Mouse (Mus musculus) MEL (cell line): ENCODE measurements at regions not wholly inside any gene's neighbourhood (a gene's known extent, or its start where the extent isn't known, plus 50 kb on each side); places are given as distances from the start of the nearest gene placed in this dataset.

Experiments
- CTCF ChIP-seq, 3 experiments: IDR thresholded peaks in 2 of 3; conservative IDR thresholded peaks in 1 of 3; 2 replicates each; pipeline ENCODE4 v1.5.1; 2011 to 2012; ENCODE audit warnings: low read length in 3 of 3, low read depth in 2 of 3, mild to moderate bottlenecking in 2 of 3, improper control_type of control experiment in 1 of 3, inconsistent platforms in 1 of 3, mixed read lengths in 1 of 3, moderate library complexity in 1 of 3; ENCODE audit not compliant: control insufficient read depth in 1 of 3, insufficient read depth in 1 of 3, poor library complexity in 1 of 3, severe bottlenecking in 1 of 3
- EP300 ChIP-seq, 2 experiments: IDR thresholded peaks; 2 replicates each; pipeline ENCODE4 v1.6.1; 2011; ENCODE audit warnings: improper control_type of control experiment in 2 of 2, low read length in 2 of 2, low read depth in 1 of 2, mild to moderate bottlenecking in 1 of 2
- JUND ChIP-seq: IDR thresholded peaks from 2 replicates; pipeline ENCODE4 v1.6.1; 2011; ENCODE audit warnings: low read depth, mild to moderate bottlenecking, improper control_type of control experiment, low read length
- RAD21 ChIP-seq: IDR thresholded peaks from 2 replicates; pipeline ENCODE4 v1.6.1; 2011; ENCODE audit warnings: mild to moderate bottlenecking, low read depth, low read length, improper control_type of control experiment
- SMC3 ChIP-seq: IDR thresholded peaks from 2 replicates; pipeline ENCODE4 v1.6.1; 2011; ENCODE audit warnings: low read depth, low read length, improper control_type of control experiment
- TAL1 ChIP-seq: IDR thresholded peaks from 2 replicates; pipeline ENCODE4 v1.6.1; 2012; ENCODE audit warnings: mild to moderate bottlenecking, inconsistent platforms, low read length, moderate library complexity, mixed read lengths
- USF1 ChIP-seq: IDR thresholded peaks from 2 replicates; pipeline ENCODE4 v1.6.1; 2014; ENCODE audit warnings: low read depth, mild to moderate bottlenecking, inconsistent platforms, low read length, improper control_type of control experiment, moderate library complexity

GRCm38 (mm10) chr17:13659943-13660342 lies 100.4 kb upstream of the Afdn start:
- no peak for TF ChIP-seq EP300 (IDR thresholded peaks at IDR 0.05; ENCODE audit: low read depth in 1 of 2, low read length in 2 of 2)
- TF ChIP-seq JUND = no peak
- no peak for TF ChIP-seq CTCF (IDR thresholded peaks at IDR 0.05 in 2 of 3, conservative IDR thresholded peaks at IDR 0.05 in 1 of 3; ENCODE audit: control insufficient read depth in 1 of 3, insufficient read depth in 1 of 3, low read depth in 2 of 3, low read length in 3 of 3, poor library complexity in 1 of 3, severe bottlenecking in 1 of 3)
- no peak for TF ChIP-seq RAD21
- no peak for TF ChIP-seq SMC3
- no peak for TF ChIP-seq TAL1
- TF ChIP-seq USF1 = no peak
